Mouse (Mus musculus) thymus, adult 2 months (tissue): Measurements from ENCODE around the gene Zbtb20. TPM values are rescaled to one million over a fixed set of nuclear protein-coding genes. Genes with fewer than 3 reads are reported as not detected.

Source experiments
- DNase-seq: peaks from one replicate; pipeline ENCODE4 v3.0.0; 2021
- H3K27ac ChIP-seq: fragments of 200-500 bp; 2 replicates; pipeline ENCODE4 v1.5.1; 2012; ENCODE audit warnings: low read length, control low read depth; ENCODE audit not compliant: control insufficient read depth, insufficient read depth
- H3K27me3 ChIP-seq: fragments of 200-500 bp; 2 replicates; pipeline ENCODE4 v1.6.1; 2012; ENCODE audit warnings: mild to moderate bottlenecking, low read length, moderate library complexity, mixed read lengths; ENCODE audit not compliant: control insufficient read depth, insufficient read depth
- H3K36me3 ChIP-seq: fragments of 200-500 bp; 2 replicates; pipeline ENCODE4 v1.6.1; 2012; ENCODE audit warnings: mild to moderate bottlenecking, low read length, moderate library complexity; ENCODE audit not compliant: control insufficient read depth, insufficient read depth
- H3K4me1 ChIP-seq: fragments of 200-500 bp; replicated peaks from 2 replicates; pipeline ENCODE4 v1.6.1; 2012; ENCODE audit warnings: low read length; ENCODE audit not compliant: control insufficient read depth, insufficient read depth
- H3K4me3 ChIP-seq: fragments of 200-500 bp; 2 replicates; pipeline ENCODE4 v1.5.1; 2012; ENCODE audit warnings: mild to moderate bottlenecking, low read length, control low read depth, moderate library complexity; ENCODE audit not compliant: control insufficient read depth, insufficient read depth
- CTCF ChIP-seq: fragments of 200-500 bp; IDR thresholded peaks from 2 replicates; pipeline ENCODE4 v1.5.1; 2012; ENCODE audit warnings: mild to moderate bottlenecking, control low read depth, low read length, moderate library complexity, borderline replicate concordance; ENCODE audit not compliant: control insufficient read depth, poor library complexity, insufficient read depth; ENCODE audit errors: extremely low read depth
- POLR2A ChIP-seq: fragments of 200-500 bp; IDR thresholded peaks from 2 replicates; pipeline ENCODE4 v1.6.1; 2012; ENCODE audit warnings: mild to moderate bottlenecking, low read length, control low read depth, moderate library complexity; ENCODE audit not compliant: control insufficient read depth, poor library complexity, insufficient read depth; ENCODE audit errors: extremely low read depth
- WGBS: fragments of 180-500 bp; shearing (Covaris S2); methylation state at CpG from one replicate; pipeline ENCODE4 v1.1.7; 2018; 5-methylcytosine and 5-hydroxymethylcytosine counted together
- polyA plus RNA-seq: library from polyadenylated mRNA; depleted of rRNA; stranded (reverse); fragments of >200 nt; gene quantifications from 2 replicates; pipeline ENCODE4 v1.2.3, GENCODE M21; 2012

Zbtb20 gene
- polyA plus RNA-seq, 1 experiment = 19.1 TPM

DNA sequence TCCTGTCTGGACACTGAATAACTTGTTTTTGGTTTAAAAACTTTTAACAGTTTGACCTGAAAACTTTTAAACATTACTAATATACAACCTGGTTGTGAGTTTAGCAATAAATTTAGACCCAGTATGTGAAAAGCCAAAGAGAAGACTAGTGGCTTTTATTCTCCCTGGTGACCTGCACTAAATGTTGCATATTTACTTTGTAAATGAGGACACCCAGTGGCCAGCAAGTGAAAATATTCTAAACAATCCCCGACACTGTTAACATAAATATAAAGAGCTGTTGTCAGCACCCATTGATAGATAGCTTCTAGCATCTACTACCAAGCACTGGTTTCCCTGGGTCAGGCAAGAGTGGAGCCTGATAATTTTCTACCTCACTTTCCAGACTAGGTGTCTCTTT is 717.1 kb downstream of the Zbtb20 start:
- TF ChIP-seq CTCF (no peak), POLR2A (no peak)
- no peak for DNase-seq
- WGBS = 40% methylated on average over 1 of the region's 1 CpGs

DNA sequence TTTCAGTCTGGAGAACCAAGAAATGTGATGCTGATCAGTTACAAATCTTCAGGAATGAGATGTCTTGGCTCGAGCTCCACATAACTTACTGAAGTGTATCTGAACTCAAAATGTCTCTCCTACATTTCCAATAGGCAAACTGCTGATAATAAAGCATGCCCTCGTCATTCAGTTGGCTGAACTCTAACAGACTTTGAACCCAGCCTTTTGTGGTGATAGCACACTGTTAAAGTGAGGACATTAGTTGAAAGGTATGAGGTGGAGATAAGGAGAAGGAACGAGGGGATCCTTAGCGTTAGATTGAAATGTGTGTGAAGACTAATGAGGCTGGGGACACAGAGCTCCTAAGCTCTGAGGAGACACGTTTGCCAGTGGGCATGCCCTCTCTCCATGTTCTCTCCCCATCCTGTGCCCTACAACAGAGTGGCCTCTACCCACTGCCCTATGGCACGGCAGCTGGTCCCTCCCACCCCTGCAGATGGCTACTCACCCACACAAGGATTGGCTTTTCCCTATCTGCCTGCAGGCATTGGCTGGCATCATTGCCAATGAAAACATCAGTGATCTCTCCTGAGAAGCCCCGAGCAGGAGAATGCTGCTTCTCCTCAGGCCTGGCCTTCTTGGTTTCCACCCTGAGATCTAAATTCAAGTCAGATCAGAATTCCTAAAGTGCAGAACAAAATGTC is 721.8 kb downstream of the Zbtb20 start:
- no peaks in the 10 kb centered on the region for H3K36me3 ChIP-seq
- no peak overlapping the region for H3K4me3 ChIP-seq
- H3K27me3 ChIP-seq = no peaks in the 10 kb centered on the region
- no peaks in the 10 kb centered on the region for H3K4me1 ChIP-seq
- H3K27ac ChIP-seq = no peak overlapping the region
- DNase-seq = no peak
- TF ChIP-seq POLR2A (no peak), CTCF (no peak)
- WGBS = 95% methylated on average over 7 of the region's 7 CpGs

More for the DNA sequence above, 717.1 kb downstream of the Zbtb20 start:
- H3K4me3 ChIP-seq = no peak overlapping the region
- no peaks in the 10 kb centered on the region for H3K27me3 ChIP-seq
- no peaks in the 10 kb centered on the region for H3K36me3 ChIP-seq
- H3K4me1 ChIP-seq = no peaks in the 10 kb centered on the region
- no peak overlapping the region for H3K27ac ChIP-seq

GRCm38 (mm10) chr16:43599707-43600106 is 724.0 kb downstream of the Zbtb20 start:
- 95% methylated on average over 2 of the region's 2 CpGs for WGBS
- H3K4me3 ChIP-seq = no peak overlapping the region
- no peak overlapping the region for H3K27ac ChIP-seq
- TF ChIP-seq CTCF (no peak), POLR2A (no peak)
- H3K36me3 ChIP-seq = no peaks in the 10 kb centered on the region
- no peaks in the 10 kb centered on the region for H3K4me1 ChIP-seq
- no peak for DNase-seq
- H3K27me3 ChIP-seq = no peaks in the 10 kb centered on the region

- no peak overlapping the region for H3K4me3 ChIP-seq
- WGBS = 78% methylated on average over 4 of the region's 4 CpGs
- TF ChIP-seq CTCF (no peak), POLR2A (no peak)
- H3K36me3 ChIP-seq = no peaks in the 10 kb centered on the region
- no peak for DNase-seq
- no peaks in the 10 kb centered on the region for H3K4me1 ChIP-seq
- no peak overlapping the region for H3K27ac ChIP-seq
- no peaks in the 10 kb centered on the region for H3K27me3 ChIP-seq
Observed at GRCm38 (mm10) chr16:43602573-43602972, 726.9 kb downstream of the Zbtb20 start.

DNA sequence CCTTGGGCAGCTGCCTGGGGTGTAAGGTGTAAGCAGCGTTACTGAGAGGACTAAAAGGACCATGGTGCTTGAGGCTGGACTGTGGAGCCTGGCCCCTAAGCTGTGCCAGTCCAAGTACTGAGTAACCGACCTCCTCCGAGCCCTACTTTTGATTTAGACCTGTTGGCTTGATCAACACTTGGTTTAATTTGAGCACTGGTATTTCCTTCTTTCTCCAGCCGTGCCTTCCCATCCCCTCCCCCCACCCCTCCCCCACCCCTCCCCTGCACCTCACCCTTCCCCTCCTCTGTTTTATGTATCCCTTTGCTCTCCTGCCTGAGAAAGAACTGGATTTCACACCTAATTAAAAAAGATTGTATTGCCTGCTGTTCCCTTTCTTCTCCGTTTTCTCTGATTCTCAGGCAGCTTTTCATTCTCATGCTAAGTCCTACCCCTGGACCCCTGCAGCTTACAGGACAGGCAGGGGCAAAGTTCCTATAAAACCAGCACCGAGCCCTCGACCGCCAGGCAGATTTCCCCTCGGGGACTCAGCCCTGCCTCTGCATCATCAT is 728.0 kb downstream of the Zbtb20 start:
- H3K4me3 ChIP-seq = no peak overlapping the region
- no peak for DNase-seq
- H3K27me3 ChIP-seq = no peaks in the 10 kb centered on the region
- no peaks in the 10 kb centered on the region for H3K36me3 ChIP-seq
- H3K27ac ChIP-seq = no peak overlapping the region
- H3K4me1 ChIP-seq = no peaks in the 10 kb centered on the region
- WGBS = 91% methylated on average over 9 of the region's 9 CpGs
- TF ChIP-seq CTCF = no peak
- TF ChIP-seq POLR2A = no peak

GRCm38 (mm10) chr16:43604399-43605013 is 728.8 kb downstream of the Zbtb20 start:
- DNase-seq = no peak
- Histone ChIP-seq H3K27me3 (no peaks in the 10 kb centered on the region), H3K27ac (no peak overlapping the region), H3K36me3 (no peaks in the 10 kb centered on the region), H3K4me3 (no peak overlapping the region), H3K4me1 (no peaks in the 10 kb centered on the region)
- 95% methylated on average over 4 of the region's 4 CpGs for WGBS
- no peak for TF ChIP-seq CTCF
- no peak for TF ChIP-seq POLR2A

DNA sequence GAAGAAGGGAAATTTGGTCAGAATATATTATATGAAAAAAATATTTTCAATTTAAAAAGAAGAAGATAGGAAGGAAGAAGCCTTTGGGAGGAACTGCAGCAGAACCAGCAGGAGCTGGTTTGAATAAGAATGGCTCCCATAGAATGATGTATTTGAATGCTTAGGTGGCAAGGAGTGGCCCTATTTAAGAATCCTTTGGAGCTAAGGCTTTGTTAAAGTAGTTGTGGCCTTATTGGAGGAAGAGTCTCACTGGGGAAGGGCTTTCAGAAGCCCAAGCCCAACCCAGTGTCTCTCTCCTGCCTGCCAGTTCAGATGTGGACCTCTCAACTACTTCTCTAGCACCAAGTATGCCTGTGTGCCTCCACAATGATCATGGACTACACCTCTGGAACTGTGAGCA is 731.4 kb downstream of the Zbtb20 start:
- Histone ChIP-seq H3K27me3 (no peaks in the 10 kb centered on the region), H3K4me1 (no peaks in the 10 kb centered on the region), H3K36me3 (no peaks in the 10 kb centered on the region), H3K27ac (no peak overlapping the region), H3K4me3 (no peak overlapping the region)
- TF ChIP-seq POLR2A (no peak), CTCF (no peak)
- no peak for DNase-seq
